Mouse (Mus musculus) liver, adult 2 months (tissue): ENCODE measurements at regions not wholly inside any gene's neighbourhood (a gene's known extent, or its start where the extent isn't known, plus 50 kb on each side); places are given as distances from the start of the nearest gene placed in this dataset.

Source experiments
- DNase-seq: peaks from one replicate; pipeline ENCODE4 v3.0.0-alpha.2; 2011; ENCODE audit warnings: low read depth, low spot score; ENCODE audit errors: extremely low read depth
- H3K27ac ChIP-seq: fragments of 200-500 bp; replicated peaks from 2 replicates; pipeline ENCODE4 v1.5.1; 2012; ENCODE audit warnings: low read depth, mild to moderate bottlenecking, control low read depth, inconsistent platforms, low read length; ENCODE audit not compliant: insufficient read depth
- H3K27me3 ChIP-seq: fragments of 200-500 bp; 2 replicates; pipeline ENCODE4 v1.6.1; 2012; ENCODE audit warnings: mild to moderate bottlenecking, moderate library complexity, low read length, inconsistent platforms; ENCODE audit not compliant: control insufficient read depth, insufficient read depth
- H3K36me3 ChIP-seq: fragments of 200-500 bp; 2 replicates; pipeline ENCODE4 v1.6.1; 2012; ENCODE audit warnings: low read length, inconsistent platforms; ENCODE audit not compliant: control insufficient read depth, insufficient read depth
- H3K4me1 ChIP-seq: fragments of 200-500 bp; 2 replicates; pipeline ENCODE4 v1.6.1; 2011; ENCODE audit warnings: low read length; ENCODE audit not compliant: control insufficient read depth, insufficient read depth
- H3K4me3 ChIP-seq: fragments of 200-500 bp; 2 replicates; pipeline ENCODE4 v1.5.1; 2011; ENCODE audit warnings: low read depth, mild to moderate bottlenecking, control low read depth, low read length, moderate library complexity; ENCODE audit not compliant: insufficient read depth
- H3K79me2 ChIP-seq: fragments of 200-500 bp; 2 replicates; pipeline ENCODE4 v1.6.1; 2012; ENCODE audit warnings: inconsistent platforms, mild to moderate bottlenecking, low read length, moderate library complexity; ENCODE audit not compliant: control insufficient read depth, insufficient read depth
- H3K9ac ChIP-seq: fragments of 200-500 bp; 2 replicates; pipeline ENCODE4 v1.6.1; 2012; ENCODE audit warnings: low read depth, mild to moderate bottlenecking, control low read depth, inconsistent platforms, low read length
- CTCF ChIP-seq: fragments of 200-500 bp; IDR thresholded peaks from 2 replicates; pipeline ENCODE4 v1.5.1; 2011; ENCODE audit warnings: low read depth, low read length, control low read depth
- POLR2A ChIP-seq: fragments of 200-500 bp; IDR thresholded peaks from 2 replicates; pipeline ENCODE4 v1.6.1; 2011; ENCODE audit warnings: low read length, control low read depth; ENCODE audit not compliant: insufficient read depth; ENCODE audit errors: extremely low read depth
- WGBS: fragments of 180-500 bp; shearing (Covaris S2); methylation state at CpG from one replicate; pipeline ENCODE4 v1.1.7; 2018; 5-methylcytosine and 5-hydroxymethylcytosine counted together

DNA sequence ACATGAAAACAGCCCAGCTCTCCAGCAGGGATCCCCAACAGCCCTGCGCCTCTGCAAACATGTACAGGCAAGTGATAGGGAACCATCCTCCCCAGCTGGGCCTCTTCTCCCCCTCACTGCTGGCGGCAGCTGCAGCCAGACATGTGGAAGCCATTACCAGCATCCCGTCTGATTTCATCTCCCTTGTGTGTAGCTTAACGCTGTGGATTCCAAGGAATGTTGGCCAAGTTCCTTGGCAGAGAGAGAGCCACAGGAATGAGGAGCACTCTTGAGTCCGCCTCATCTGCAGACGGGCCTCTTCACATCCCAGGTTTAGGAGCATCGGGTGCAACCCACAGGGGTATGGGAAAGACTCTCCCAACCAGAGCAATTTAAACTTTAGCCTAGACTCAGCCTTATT lies 157.1 kb downstream of the Gm26897 start:
- peak; percentile 37 for DNase-seq
- H3K27ac ChIP-seq = no peak overlapping the region

DNA sequence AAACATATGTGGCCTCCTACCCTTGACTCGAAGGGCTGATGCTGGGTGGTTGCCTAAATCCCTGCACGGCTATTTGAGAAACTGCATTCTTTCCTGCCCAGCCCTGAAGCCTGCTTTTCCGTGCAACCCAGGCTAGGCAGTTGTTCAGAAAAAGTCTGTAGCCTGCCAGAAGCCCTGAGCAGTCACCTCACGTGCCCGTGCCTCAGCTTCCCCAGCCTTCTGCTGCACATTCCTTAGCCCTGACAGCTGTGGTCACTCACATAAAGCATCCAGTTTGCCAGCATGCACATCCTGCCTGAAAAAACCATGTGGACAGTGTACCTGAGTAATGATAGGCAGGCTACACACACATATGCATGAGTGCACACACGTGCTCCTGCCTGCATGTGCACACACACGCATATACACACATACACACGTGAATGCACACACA lies 157.6 kb downstream of the Gm26897 start:
- 70% methylated on average over 8 of the region's 8 CpGs for WGBS
- DNase-seq = peak; percentile 3
- Histone ChIP-seq H3K27ac (0 out of 2 replicates have a peak overlapping the region, but pooled peaks have one; percentile 17), H3K36me3 (no peaks in the 10 kb centered on the region), H3K79me2 (no peaks in the 10 kb centered on the region), H3K4me1 (no peaks in the 10 kb centered on the region), H3K4me3 (no peak overlapping the region), H3K27me3 (no peaks in the 10 kb centered on the region), H3K9ac (no peak overlapping the region)
- no peak for TF ChIP-seq CTCF
- no peak for TF ChIP-seq POLR2A

More for the DNA sequence above, 157.1 kb downstream of the Gm26897 start:
- WGBS = 68% methylated on average over 7 of the region's 7 CpGs
- Histone ChIP-seq H3K27me3 (no peaks in the 10 kb centered on the region), H3K36me3 (no peaks in the 10 kb centered on the region), H3K4me3 (no peak overlapping the region), H3K79me2 (no peaks in the 10 kb centered on the region), H3K9ac (no peak overlapping the region), H3K4me1 (no peaks in the 10 kb centered on the region)
- no peak for TF ChIP-seq POLR2A
- TF ChIP-seq CTCF = no peak

DNA sequence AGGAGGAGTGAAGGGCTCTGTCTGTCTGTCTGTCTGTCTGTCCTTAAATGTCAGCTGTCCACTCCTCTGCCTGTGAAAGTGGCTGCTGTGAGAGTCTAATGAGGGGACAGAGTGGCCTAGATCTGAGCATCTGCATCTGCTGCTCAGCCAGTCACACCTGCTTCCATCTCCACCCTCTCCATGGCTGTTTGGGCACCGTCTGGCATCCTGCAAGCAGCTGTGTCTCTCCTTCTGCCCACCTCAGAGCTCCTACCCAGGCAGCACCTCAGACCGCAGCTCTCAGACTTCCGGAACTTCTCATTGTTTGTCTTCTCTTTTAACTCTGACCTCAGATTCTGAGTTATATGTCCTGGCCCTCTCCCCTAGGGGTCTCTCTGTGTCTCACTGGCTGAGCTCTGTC lies 159.2 kb downstream of the Gm26897 start:
- no peak for DNase-seq
- Histone ChIP-seq H3K4me3 (no peak overlapping the region), H3K27ac (no peak overlapping the region), H3K9ac (no peak overlapping the region), H3K36me3 (no peaks in the 10 kb centered on the region), H3K4me1 (no peaks in the 10 kb centered on the region), H3K79me2 (no peaks in the 10 kb centered on the region), H3K27me3 (no peaks in the 10 kb centered on the region)
- no peak for TF ChIP-seq POLR2A
- no peak for TF ChIP-seq CTCF
- 56% methylated on average over 3 of the region's 3 CpGs for WGBS

DNA sequence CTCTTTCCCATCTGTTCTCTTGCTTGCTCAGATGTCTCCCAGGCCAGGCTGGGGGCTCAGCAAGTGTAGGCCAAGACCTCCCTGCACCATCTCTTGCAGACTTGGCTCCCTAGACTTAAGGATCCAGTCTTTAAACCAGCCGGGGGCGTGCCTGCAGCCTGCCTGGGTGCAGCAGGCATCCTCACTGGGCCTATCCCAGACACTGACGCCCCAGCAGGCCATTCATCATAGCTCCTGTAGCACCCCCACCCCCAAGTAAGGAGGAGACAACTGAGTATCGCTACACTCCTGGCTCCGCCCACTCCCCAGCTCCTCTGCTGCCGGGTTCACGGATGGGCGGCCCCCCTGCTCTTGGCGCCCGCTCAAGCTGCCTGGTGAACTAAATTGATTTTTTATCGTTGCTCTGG lies 160.2 kb downstream of the Gm26897 start:
- Histone ChIP-seq H3K4me3 (no peak overlapping the region), H3K27me3 (no peaks in the 10 kb centered on the region), H3K79me2 (no peaks in the 10 kb centered on the region), H3K36me3 (no peaks in the 10 kb centered on the region), H3K27ac (no peak overlapping the region), H3K4me1 (no peaks in the 10 kb centered on the region), H3K9ac (no peak overlapping the region)
- TF ChIP-seq POLR2A (no peak), CTCF (no peak)
- DNase-seq = peak; percentile 2
- 5% methylated on average over 11 of the region's 11 CpGs for WGBS

DNA sequence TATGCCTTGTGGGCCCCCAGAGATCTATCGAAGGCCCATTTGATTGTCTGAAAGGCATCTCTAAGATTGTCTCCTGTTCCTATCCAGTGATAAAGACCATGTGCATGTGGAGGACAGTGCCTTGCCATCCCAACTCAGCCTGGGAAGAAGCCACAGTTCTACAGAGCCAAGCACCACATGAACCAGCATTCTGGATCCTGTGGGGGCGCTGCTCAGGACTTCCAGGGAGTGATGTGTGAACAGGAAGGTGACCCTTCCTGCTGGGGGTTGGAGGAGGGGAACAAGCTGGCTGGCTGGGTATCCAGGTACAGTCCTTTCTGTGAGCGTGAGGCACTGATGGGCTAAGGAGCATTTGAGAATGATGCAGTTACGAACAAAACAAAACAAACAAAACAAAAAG lies 163.8 kb downstream of the Gm26897 start:
- TF ChIP-seq CTCF = no peak
- TF ChIP-seq POLR2A = no peak

DNA sequence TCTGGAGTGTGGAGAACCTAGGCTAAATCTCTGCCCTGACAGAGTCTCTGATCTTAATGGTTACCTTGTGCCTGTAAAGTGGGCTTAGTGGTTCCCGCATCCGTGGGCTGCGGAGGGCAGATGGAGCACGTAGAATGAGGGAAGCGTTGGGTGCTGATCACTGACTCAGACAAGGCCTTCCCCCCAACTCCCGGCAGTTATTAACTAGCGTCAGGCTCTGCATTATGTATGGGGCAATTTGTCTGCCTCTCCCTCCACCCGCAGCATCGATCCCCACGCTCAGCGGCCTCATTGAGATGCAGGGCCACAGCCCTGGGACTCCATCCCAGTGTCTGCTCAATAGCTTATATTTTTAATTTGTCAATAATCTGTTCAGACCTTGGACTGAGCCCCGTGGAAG lies 164.8 kb downstream of the Gm26897 start:
- no peak for DNase-seq
- H3K79me2 ChIP-seq = no peaks in the 10 kb centered on the region
- 74% methylated on average over 12 of the region's 12 CpGs for WGBS
- no peak overlapping the region for H3K27ac ChIP-seq
- no peaks in the 10 kb centered on the region for H3K27me3 ChIP-seq
- H3K4me1 ChIP-seq = no peaks in the 10 kb centered on the region
- no peak overlapping the region for H3K9ac ChIP-seq
- TF ChIP-seq CTCF (no peak), POLR2A (no peak)
- H3K36me3 ChIP-seq = no peaks in the 10 kb centered on the region
- H3K4me3 ChIP-seq = no peak overlapping the region

More for the DNA sequence above, 163.8 kb downstream of the Gm26897 start:
- Histone ChIP-seq H3K4me3 (no peak overlapping the region), H3K79me2 (no peaks in the 10 kb centered on the region), H3K36me3 (no peaks in the 10 kb centered on the region), H3K27me3 (no peaks in the 10 kb centered on the region), H3K9ac (no peak overlapping the region), H3K27ac (no peak overlapping the region), H3K4me1 (no peaks in the 10 kb centered on the region)
- DNase-seq = no peak
- WGBS = 55% methylated on average over 4 of the region's 4 CpGs
